In the genomic region with DNA sequence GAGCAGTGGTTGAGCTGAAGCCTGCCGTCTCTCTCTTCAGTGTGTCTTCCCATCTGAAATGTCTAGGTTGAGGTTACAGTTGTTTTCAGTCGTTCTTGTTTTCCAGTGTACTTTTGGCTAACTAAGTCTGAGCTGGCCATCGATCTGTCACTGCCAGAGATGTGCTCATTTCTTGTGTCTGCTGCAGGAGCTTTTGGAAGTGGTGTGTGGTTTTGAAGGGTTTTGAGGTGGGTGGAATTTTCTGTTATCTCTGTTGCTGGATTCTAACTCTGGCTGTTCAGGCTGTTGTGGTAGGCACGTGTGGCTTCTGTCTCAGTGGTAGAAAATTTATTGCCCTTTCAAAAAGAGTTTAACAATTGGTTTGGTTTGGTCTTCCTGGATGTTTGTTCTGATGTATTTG, we compare ENCODE assay signal across 17 mouse cellular contexts. TPM values are rescaled to one million over a fixed set of nuclear protein-coding genes. Genes with fewer than 3 reads are reported as not detected.
A peak's percentile ranks its signal among the peaks of the same experiment; 100 is the strongest.
DNase-seq lines count a peak whose midpoint lies in the region; ATAC-seq and TF ChIP-seq lines count a peak whose summit lies in the region.
"Had no signal": no experiment of that assay in that cellular context is flagged by ENCODE, and none has a peak within 500 bp of the region (broad histone marks: within the 10 kb centered on the region; RNA-seq: fewer than 3 reads in every experiment).

No protein-coding gene starts in this region.

- WGBS in heart, postnatal 0 days, result 37% methylated on average over 4 of the region's 4 CpGs
- 56% methylated on average over 4 of the region's 4 CpGs for WGBS in heart, embryonic 10.5 days

- TF ChIP-seq CTCF in heart, postnatal 0 days (IDR thresholded peaks at IDR 0.05; ENCODE audit: low read depth), result no peak

- TF ChIP-seq EP300 in heart, postnatal 0 days (IDR thresholded peaks at IDR 0.05; ENCODE audit: low read depth), result no peak

- H3K9me3 ChIP-seq in heart, postnatal 0 days (replicated peaks; ENCODE audit: control insufficient read depth, low read length), result no peaks in the 10 kb centered on the region
- H3K9me3 ChIP-seq in heart, embryonic 10.5 days, result no peaks in the 10 kb centered on the region
- H3K9me3 ChIP-seq: embryonic facial prominence, embryonic 15.5 days; limb, embryonic 10.5 days; midbrain, embryonic 12.5 days had no signal

- no peak for DNase-seq in heart, postnatal 0 days (ENCODE audit: low spot score)
- DNase-seq in heart, embryonic 10.5 days (ENCODE audit: low spot score), result no peak
- DNase-seq in thymus, postnatal 25 days, result peak; percentile 46
- no peak for DNase-seq in thymus, postnatal 0 days (ENCODE audit: low spot score)
- peak; percentile 72 for DNase-seq in induced T-regulatory cell, adult 2 months (ENCODE audit: low read depth)
- peak; percentile 54 for DNase-seq in naive thymus-derived CD4-positive, alpha-beta T cell, adult 2 months (ENCODE audit: low read depth)
- DNase-seq in frontal cortex, postnatal 14 days (ENCODE audit: low spot score in 2 of 2), result no peak
- DNase-seq: cerebellum, adult 8-10 months; kidney, adult 9 months had no signal

- H3K36me3 ChIP-seq in heart, postnatal 0 days (replicated peaks; ENCODE audit: control insufficient read depth, insufficient read depth, low read length), result no peaks in the 10 kb centered on the region
- no peaks in the 10 kb centered on the region for H3K36me3 ChIP-seq in heart, embryonic 10.5 days
- H3K36me3 ChIP-seq: embryonic facial prominence, embryonic 15.5 days; limb, embryonic 10.5 days; midbrain, embryonic 12.5 days had no signal

- ATAC-seq in heart, postnatal 0 days (ENCODE audit: insufficient read depth, low read depth), result no peak
- ATAC-seq in erythroblast, adult 5-6 weeks (replicated peaks; ENCODE audit: low FRiP score, poor library complexity, severe bottlenecking), result no peak
- ATAC-seq: forebrain, embryonic 14.5 days; hindbrain, postnatal 0 days; Patski had no signal

- no peaks in the 10 kb centered on the region for H3K27me3 ChIP-seq in heart, postnatal 0 days (ENCODE audit: control insufficient read depth, insufficient read depth, low read length)
- H3K27me3 ChIP-seq in heart, embryonic 10.5 days (ENCODE audit: insufficient read depth, poor library complexity, severe bottlenecking), result peaks cover 30% of the 10 kb centered on the region
- H3K27me3 ChIP-seq: embryonic facial prominence, embryonic 15.5 days; Patski had no signal

- peak overlapping the region; percentile 14; the same call in 1 of the 2 replicates for H3K27ac ChIP-seq in heart, postnatal 0 days (ENCODE audit: low read depth)
- H3K27ac ChIP-seq in heart, embryonic 10.5 days, result no peak overlapping the region
- H3K27ac ChIP-seq: embryonic facial prominence, embryonic 15.5 days; hindbrain, postnatal 0 days; limb, embryonic 10.5 days; midbrain, embryonic 12.5 days had no signal

- peak overlapping the region; percentile 20; the same call in 1 of the 2 replicates for H3K4me2 ChIP-seq in heart, postnatal 0 days (ENCODE audit: low read depth, low read length)
- H3K4me2 ChIP-seq: embryonic facial prominence, embryonic 15.5 days; heart, embryonic 11.5 days; midbrain, embryonic 12.5 days had no signal

- peaks cover 28% of the 10 kb centered on the region for H3K4me1 ChIP-seq in heart, postnatal 0 days (ENCODE audit: control insufficient read depth, insufficient read depth)
- H3K4me1 ChIP-seq in heart, embryonic 10.5 days, result peaks cover 28% of the 10 kb centered on the region

- H3K4me3 ChIP-seq in heart, postnatal 0 days (ENCODE audit: low read depth, low read length), result no peak overlapping the region
- H3K4me3 ChIP-seq in heart, embryonic 10.5 days, result no peak overlapping the region
- H3K4me3 ChIP-seq: embryonic facial prominence, embryonic 15.5 days; limb, embryonic 10.5 days; midbrain, embryonic 12.5 days had no signal

- H3K9ac ChIP-seq in heart, postnatal 0 days (replicated peaks; ENCODE audit: low read depth, low read length), result no peak overlapping the region
- H3K9ac ChIP-seq: embryonic facial prominence, embryonic 15.5 days; midbrain, embryonic 12.5 days had no signal

RNA-seq across cellular contexts. Expression of gene Il4ra, which starts 4.2 kb away (rescaled TPM):
- total RNA-seq in heart, postnatal 0 days (2014; rRNA removed; ENCODE audit: low replicate concordance), result 19.5 and 30.7 TPM in 2 replicates
- 4.8 and 5.1 TPM in 2 replicates for polyA plus RNA-seq in heart, postnatal 0 days (2015; fragmentation: Nextera tagmentation; extraction: Ambion mirVana)
- polyA plus RNA-seq in heart, embryonic 10.5 days (2016; fragmentation: Nextera tagmentation; extraction: Ambion mirVana), result 2.2 and 3.4 TPM in 2 replicates
- polyA plus RNA-seq in thymus, postnatal 0 days (2015; fragmentation: Nextera tagmentation; extraction: Ambion mirVana), result 45.8 and 47.1 TPM in 2 replicates
- total RNA-seq in erythroblast, adult 5-6 weeks (2015; ENCODE audit: low replicate concordance), result 1.3 and 6.1 TPM in 2 replicates
- 4.0 and 6.1 TPM in 2 replicates for total RNA-seq in erythroblast, adult 5-6 weeks (2017; ENCODE audit: low replicate concordance)

RNA-seq across cellular contexts. Expression of gene Il21r, which starts 47.1 kb away (rescaled TPM):
- 0.19 TPM in 1 of 2 replicates, not detected in the other for total RNA-seq in heart, postnatal 0 days (2014; rRNA removed; ENCODE audit: low replicate concordance)
- polyA plus RNA-seq in heart, postnatal 0 days (2015; fragmentation: Nextera tagmentation; extraction: Ambion mirVana), result 0.12 and 0.19 TPM in 2 replicates
- 0.07 and 0.11 TPM in 2 replicates for polyA plus RNA-seq in heart, embryonic 10.5 days (2016; fragmentation: Nextera tagmentation; extraction: Ambion mirVana)
- 28.2 and 36.8 TPM in 2 replicates for polyA plus RNA-seq in thymus, postnatal 0 days (2015; fragmentation: Nextera tagmentation; extraction: Ambion mirVana)
- 1.3 TPM in 2 replicates for total RNA-seq in erythroblast, adult 5-6 weeks (2015; ENCODE audit: low replicate concordance)
- total RNA-seq in erythroblast, adult 5-6 weeks (2017; ENCODE audit: low replicate concordance), result 0.42 and 0.43 TPM in 2 replicates
- polyA plus RNA-seq: Patski had no signal

Comparison
In these comparisons a context has a peak if more than half of its experiments do, and no peak if none do; other contexts are left out.
1. DNase-seq: peak in thymus, postnatal 25 days (single experiment), induced T-regulatory cell, adult 2 months (single experiment) and naive thymus-derived CD4-positive, alpha-beta T cell, adult 2 months (single experiment); none in heart, postnatal 0 days (single experiment), heart, embryonic 10.5 days (single experiment), thymus, postnatal 0 days (single experiment) and frontal cortex, postnatal 14 days (0 of 2).
2. RNA of gene Il21r, which starts 47.1 kb away (polyA plus RNA-seq): 28.2 to 36.8 TPM in thymus, postnatal 0 days; 0.12 to 0.19 TPM in heart, postnatal 0 days and 0.07 to 0.11 TPM in heart, embryonic 10.5 days; every median in the first group is over 10 times any median in the second.